Mouse (Mus musculus) thymus, adult 2 months (tissue): Measurements from ENCODE around the gene Nono.

Source experiments
- CTCF ChIP-seq: fragments of 200-500 bp; IDR thresholded peaks from 2 replicates; pipeline ENCODE4 v1.5.1; 2012; ENCODE audit warnings: mild to moderate bottlenecking, control low read depth, low read length, moderate library complexity, borderline replicate concordance; ENCODE audit not compliant: control insufficient read depth, poor library complexity, insufficient read depth; ENCODE audit errors: extremely low read depth
- POLR2A ChIP-seq: fragments of 200-500 bp; IDR thresholded peaks from 2 replicates; pipeline ENCODE4 v1.6.1; 2012; ENCODE audit warnings: mild to moderate bottlenecking, low read length, control low read depth, moderate library complexity; ENCODE audit not compliant: control insufficient read depth, poor library complexity, insufficient read depth; ENCODE audit errors: extremely low read depth

DNA sequence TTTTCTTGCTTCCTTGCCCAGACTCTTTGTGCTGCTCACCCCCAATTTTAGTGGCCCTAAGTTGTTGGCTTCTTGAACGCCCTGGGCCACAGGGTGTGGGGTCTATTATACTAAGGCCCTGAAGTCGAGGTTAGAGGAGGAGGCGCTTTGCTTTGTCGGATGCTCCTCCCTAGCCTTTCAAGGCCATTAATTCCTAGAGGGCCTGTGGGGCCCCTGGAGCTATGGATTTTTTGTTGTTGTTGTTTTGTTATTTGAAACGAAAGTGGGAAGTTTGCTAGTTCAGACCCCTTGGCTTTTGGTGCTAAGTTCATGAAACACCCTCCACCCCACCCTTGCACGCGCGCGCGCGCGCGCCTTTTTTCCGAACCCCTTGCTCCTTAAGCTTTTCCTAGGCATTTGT is 858 bp downstream of the Nono start:
- TF ChIP-seq POLR2A (no peak), CTCF (no peak)
